Mouse (Mus musculus): Measurements from ENCODE around the gene Susd5. TPM values are rescaled to one million over a fixed set of nuclear protein-coding genes. Genes with fewer than 3 reads are reported as not detected.

Gene Susd5
- polyA plus RNA-seq, 1 experiment: 0.50 TPM

- Histone ChIP-seq H3K27me3 (ENCODE audit: control insufficient read depth, insufficient read depth, insufficient read length) (no peaks in the 10 kb centered on the region), H3K4me3 (ENCODE audit: insufficient read depth, poor library complexity, severe bottlenecking) (no peak overlapping the region), H3ac (ENCODE audit: control insufficient read depth, insufficient read length, low read depth) (no peak overlapping the region), H3K79me2 (ENCODE audit: control insufficient read depth, insufficient read depth) (no peaks in the 10 kb centered on the region), H3K36me3 (ENCODE audit: control insufficient read depth, insufficient read depth) (no peaks in the 10 kb centered on the region), H3K79me3 (ENCODE audit: low read depth) (no peaks in the 10 kb centered on the region)
- TF ChIP-seq CEBPB (IDR thresholded peaks at IDR 0.05; ENCODE audit: low read depth): no peak
- no peak for TF ChIP-seq USF1 (IDR thresholded peaks at IDR 0.05; ENCODE audit: low read depth)
- TF ChIP-seq MYOD1 (IDR thresholded peaks at IDR 0.05; ENCODE audit: control insufficient read depth, insufficient read length, low read depth): no peak
- no peak for TF ChIP-seq CTCF (IDR thresholded peaks at IDR 0.05; ENCODE audit: control insufficient read depth, insufficient read depth, insufficient read length)
- TF ChIP-seq MYOG (IDR thresholded peaks at IDR 0.05; ENCODE audit: control insufficient read depth, extremely low read depth, insufficient read length): no peak
- TF ChIP-seq FOSL1 (IDR thresholded peaks at IDR 0.05; ENCODE audit: insufficient read depth, low read length, poor library complexity, severe bottlenecking): no peak
- TF ChIP-seq MAX (IDR thresholded peaks at IDR 0.05): no peak
Measured at GRCm38 (mm10) chr9:114050778-114051177, 6.2 kb upstream of the Susd5 start.

DNA sequence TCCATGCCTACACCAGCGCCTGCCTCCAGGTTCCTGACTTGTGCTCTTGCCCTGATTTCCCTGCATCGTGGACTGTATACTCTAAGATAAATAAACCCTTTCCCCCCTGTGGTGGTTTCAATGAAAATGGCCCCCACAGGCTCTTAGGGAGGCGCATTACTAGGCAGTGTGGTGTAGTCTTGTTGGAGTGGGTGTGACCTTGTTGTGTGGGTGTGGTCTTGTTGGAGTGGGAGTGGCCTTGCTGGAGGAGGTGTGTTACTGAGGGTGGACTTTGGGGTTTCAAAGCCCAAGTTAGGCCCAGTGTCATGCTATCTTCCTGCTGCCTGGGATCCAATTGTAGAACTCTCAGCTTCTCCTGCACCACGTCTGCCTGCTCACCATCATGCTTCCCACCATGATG lies 4.9 kb upstream of the Susd5 start:
- TF ChIP-seq CTCF (IDR thresholded peaks at IDR 0.05; ENCODE audit: control insufficient read depth, insufficient read depth, insufficient read length) (no peak), USF1 (IDR thresholded peaks at IDR 0.05; ENCODE audit: low read depth) (no peak), MAX (IDR thresholded peaks at IDR 0.05) (no peak)
- no peaks in the 10 kb centered on the region for H3K27me3 ChIP-seq (ENCODE audit: control insufficient read depth, insufficient read depth, insufficient read length)
- H3K79me2 ChIP-seq (ENCODE audit: control insufficient read depth, insufficient read depth): no peaks in the 10 kb centered on the region
- H3ac ChIP-seq (ENCODE audit: control insufficient read depth, insufficient read length, low read depth): no peak overlapping the region
- no peaks in the 10 kb centered on the region for H3K36me3 ChIP-seq (ENCODE audit: control insufficient read depth, insufficient read depth)
- no peaks in the 10 kb centered on the region for H3K79me3 ChIP-seq (ENCODE audit: low read depth)
- no peak overlapping the region for H3K4me3 ChIP-seq (ENCODE audit: insufficient read depth, poor library complexity, severe bottlenecking)

DNA sequence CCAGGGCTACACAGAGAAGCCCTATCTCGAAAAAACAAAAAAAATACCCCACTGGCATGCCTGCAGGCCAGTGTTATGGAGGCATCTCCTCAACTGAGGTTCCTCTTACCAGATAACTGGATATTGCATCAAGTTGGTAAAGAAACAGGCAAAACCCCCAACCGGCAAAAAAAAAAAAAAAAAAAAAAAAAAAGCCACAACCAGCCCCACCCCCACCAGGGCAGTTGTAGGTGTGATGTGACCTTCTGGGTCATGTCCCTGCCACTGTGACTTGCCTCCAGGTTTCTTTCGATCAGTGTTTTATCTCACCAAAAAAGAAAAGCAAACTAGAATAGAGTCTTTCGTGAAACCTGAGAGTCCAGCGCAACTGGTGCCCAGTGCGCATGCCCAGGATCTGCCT lies 4.1 kb upstream of the Susd5 start:
- no peak overlapping the region for H3ac ChIP-seq (ENCODE audit: control insufficient read depth, insufficient read length, low read depth)

DNA sequence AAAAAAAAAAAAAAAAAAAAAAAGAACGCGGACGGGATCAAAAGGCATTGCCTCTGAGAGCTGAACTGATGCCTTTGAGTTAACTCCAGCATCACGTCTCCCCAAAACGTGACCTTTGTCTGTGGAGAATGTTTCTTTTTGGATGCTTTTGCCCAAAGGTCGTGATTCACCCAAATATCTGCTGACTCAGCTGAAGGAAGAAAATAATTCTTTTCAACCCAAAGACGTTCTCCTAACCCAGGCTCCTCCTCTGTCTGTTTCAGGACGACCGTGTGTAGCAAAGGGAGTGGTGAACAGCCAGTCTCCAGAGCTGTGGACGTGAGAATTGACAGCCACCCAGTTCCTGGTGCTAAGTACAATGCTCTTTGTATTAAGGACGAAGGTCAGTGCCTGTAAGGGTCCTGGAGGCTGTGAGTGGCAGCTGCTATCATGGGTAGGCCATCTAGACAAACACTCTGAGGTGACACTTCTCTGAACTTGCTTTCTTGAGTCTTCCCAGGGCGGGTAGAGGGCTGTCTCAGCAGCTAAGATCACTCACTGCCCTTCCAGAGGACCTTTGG lies 11.6 kb downstream of the Susd5 start:
- Histone ChIP-seq H3ac (ENCODE audit: control insufficient read depth, insufficient read length, low read depth) (no peak overlapping the region), H3K27me3 (ENCODE audit: control insufficient read depth, insufficient read depth, insufficient read length) (no peaks in the 10 kb centered on the region), H3K79me2 (ENCODE audit: control insufficient read depth, insufficient read depth) (no peaks in the 10 kb centered on the region), H3K36me3 (ENCODE audit: control insufficient read depth, insufficient read depth) (no peaks in the 10 kb centered on the region), H3K79me3 (ENCODE audit: low read depth) (no peaks in the 10 kb centered on the region), H3K4me3 (ENCODE audit: insufficient read depth, poor library complexity, severe bottlenecking) (no peak overlapping the region)
- TF ChIP-seq CEBPB (IDR thresholded peaks at IDR 0.05; ENCODE audit: low read depth) (no peak), MYOG (IDR thresholded peaks at IDR 0.05; ENCODE audit: control insufficient read depth, extremely low read depth, insufficient read length) (no peak), USF1 (IDR thresholded peaks at IDR 0.05; ENCODE audit: low read depth) (no peak)

More for the DNA sequence above, 4.1 kb upstream of the Susd5 start:
- Histone ChIP-seq H3K36me3 (ENCODE audit: control insufficient read depth, insufficient read depth) (no peaks in the 10 kb centered on the region), H3K4me3 (ENCODE audit: insufficient read depth, poor library complexity, severe bottlenecking) (no peak overlapping the region), H3K79me2 (ENCODE audit: control insufficient read depth, insufficient read depth) (no peaks in the 10 kb centered on the region), H3K79me3 (ENCODE audit: low read depth) (no peaks in the 10 kb centered on the region), H3K27me3 (ENCODE audit: control insufficient read depth, insufficient read depth, insufficient read length) (no peaks in the 10 kb centered on the region)
- no peak for TF ChIP-seq MYOG (IDR thresholded peaks at IDR 0.05; ENCODE audit: control insufficient read depth, extremely low read depth, insufficient read length)
- TF ChIP-seq MYOD1 (IDR thresholded peaks at IDR 0.05; ENCODE audit: control insufficient read depth, insufficient read length, low read depth): no peak
- TF ChIP-seq MAX (IDR thresholded peaks at IDR 0.05): no peak
- no peak for TF ChIP-seq USF1 (IDR thresholded peaks at IDR 0.05; ENCODE audit: low read depth)
- no peak for TF ChIP-seq FOSL1 (IDR thresholded peaks at IDR 0.05; ENCODE audit: insufficient read depth, low read length, poor library complexity, severe bottlenecking)
- no peak for TF ChIP-seq CEBPB (IDR thresholded peaks at IDR 0.05; ENCODE audit: low read depth)
- TF ChIP-seq CTCF (IDR thresholded peaks at IDR 0.05; ENCODE audit: control insufficient read depth, insufficient read depth, insufficient read length): no peak

- Histone ChIP-seq H3K4me3 (ENCODE audit: insufficient read depth, poor library complexity, severe bottlenecking) (no peak overlapping the region), H3K79me2 (ENCODE audit: control insufficient read depth, insufficient read depth) (no peaks in the 10 kb centered on the region), H3K79me3 (ENCODE audit: low read depth) (no peaks in the 10 kb centered on the region), H3ac (ENCODE audit: control insufficient read depth, insufficient read length, low read depth) (no peak overlapping the region), H3K36me3 (ENCODE audit: control insufficient read depth, insufficient read depth) (no peaks in the 10 kb centered on the region), H3K27me3 (ENCODE audit: control insufficient read depth, insufficient read depth, insufficient read length) (no peaks in the 10 kb centered on the region)
- TF ChIP-seq USF1 (IDR thresholded peaks at IDR 0.05; ENCODE audit: low read depth) (no peak), MYOD1 (IDR thresholded peaks at IDR 0.05; ENCODE audit: control insufficient read depth, insufficient read length, low read depth) (peak; percentile 41)
Measured at GRCm38 (mm10) chr9:114069372-114069771, 12.4 kb downstream of the Susd5 start.

DNA sequence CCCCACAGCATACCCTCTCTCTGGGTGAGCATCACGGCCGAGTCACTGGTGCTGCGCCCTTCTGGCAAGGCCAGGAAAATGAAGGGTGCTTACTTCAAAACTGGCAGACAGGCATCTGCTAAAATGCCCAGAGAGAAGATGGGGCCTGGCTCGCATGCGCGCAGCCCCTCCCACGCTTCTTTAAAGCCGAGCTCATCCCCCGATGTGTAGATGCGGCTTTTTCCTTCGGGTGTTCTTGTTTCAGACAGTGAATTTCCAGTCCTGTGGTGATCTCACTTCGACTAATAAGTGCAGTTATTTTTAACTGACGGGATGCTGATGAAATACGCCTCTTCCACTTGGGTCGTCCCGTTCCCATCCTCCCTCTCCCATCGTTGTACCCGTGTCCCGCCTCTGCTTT lies 16.7 kb downstream of the Susd5 start:
- Histone ChIP-seq H3K4me3 (ENCODE audit: insufficient read depth, poor library complexity, severe bottlenecking) (no peak overlapping the region), H3K36me3 (ENCODE audit: control insufficient read depth, insufficient read depth) (no peaks in the 10 kb centered on the region), H3ac (ENCODE audit: control insufficient read depth, insufficient read length, low read depth) (no peak overlapping the region), H3K79me2 (ENCODE audit: control insufficient read depth, insufficient read depth) (no peaks in the 10 kb centered on the region), H3K79me3 (ENCODE audit: low read depth) (no peaks in the 10 kb centered on the region), H3K27me3 (ENCODE audit: control insufficient read depth, insufficient read depth, insufficient read length) (no peaks in the 10 kb centered on the region)
- no peak for TF ChIP-seq MAX (IDR thresholded peaks at IDR 0.05)
- no peak for TF ChIP-seq CTCF (IDR thresholded peaks at IDR 0.05; ENCODE audit: control insufficient read depth, insufficient read depth, insufficient read length)
- TF ChIP-seq MYOG (IDR thresholded peaks at IDR 0.05; ENCODE audit: control insufficient read depth, extremely low read depth, insufficient read length): no peak
- TF ChIP-seq FOSL1 (IDR thresholded peaks at IDR 0.05; ENCODE audit: insufficient read depth, low read length, poor library complexity, severe bottlenecking): no peak
- TF ChIP-seq MYOD1 (IDR thresholded peaks at IDR 0.05; ENCODE audit: control insufficient read depth, insufficient read length, low read depth): no peak
- TF ChIP-seq CEBPB (IDR thresholded peaks at IDR 0.05; ENCODE audit: low read depth): no peak
- no peak for TF ChIP-seq USF1 (IDR thresholded peaks at IDR 0.05; ENCODE audit: low read depth)
